Mouse (Mus musculus): Measurements from ENCODE around the gene Wfdc15a.
A peak's percentile ranks its signal among the peaks of the same experiment; 100 is the strongest.

The Wfdc15a gene

GRCm38 (mm10) chr2:164199626-164200327, at the start of gene Wfdc15a:
Gene Wfdc15a (minus strand): TSS chr2:164200130.
- DNase-seq: peak; percentile 75

DNA sequence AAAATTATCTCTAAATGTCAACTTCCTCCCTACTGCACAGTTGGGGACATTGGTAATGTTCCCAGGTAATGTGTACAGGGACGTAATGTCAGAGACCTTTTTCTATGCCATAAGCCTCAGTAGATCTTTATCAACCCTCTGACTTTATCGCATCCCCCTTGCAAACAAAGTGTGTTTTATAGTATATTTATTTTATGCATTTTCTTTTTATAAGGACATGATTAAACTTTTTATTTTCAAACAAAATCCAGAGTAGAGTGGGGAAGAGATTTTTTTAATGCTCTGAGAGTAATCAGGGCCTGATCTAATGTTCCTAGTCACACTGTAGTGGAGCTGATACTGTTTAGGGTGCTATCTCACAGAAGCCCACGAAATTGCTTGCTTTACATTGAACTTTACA, 38.4 kb upstream of the Wfdc15a start, which contains the start of gene Svs2:
TSS of gene Svs2 (minus strand) at position 101 of the 400 bp plus-strand sequence.
- no peak for DNase-seq

DNA sequence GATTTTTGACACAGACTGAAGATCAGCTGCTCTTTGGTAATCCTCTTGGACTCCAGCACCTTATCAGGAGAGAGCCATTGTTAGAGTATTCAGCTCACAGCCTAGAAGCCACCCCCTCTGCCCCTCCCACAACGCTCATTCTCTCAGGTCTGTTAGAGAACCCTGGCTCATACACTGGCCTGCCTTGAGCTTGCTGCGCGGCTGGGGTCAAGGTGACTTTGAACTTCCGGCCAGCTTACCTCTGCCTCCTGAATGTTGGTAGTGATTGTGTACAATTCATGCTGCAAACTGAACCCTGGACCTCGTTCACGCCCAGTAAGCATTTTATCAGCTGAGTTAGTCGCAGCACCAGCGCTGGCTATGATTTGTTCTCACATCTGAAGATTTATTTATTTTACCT, 32.7 kb upstream of the Wfdc15a start:
- DNase-seq: no peak

DNA sequence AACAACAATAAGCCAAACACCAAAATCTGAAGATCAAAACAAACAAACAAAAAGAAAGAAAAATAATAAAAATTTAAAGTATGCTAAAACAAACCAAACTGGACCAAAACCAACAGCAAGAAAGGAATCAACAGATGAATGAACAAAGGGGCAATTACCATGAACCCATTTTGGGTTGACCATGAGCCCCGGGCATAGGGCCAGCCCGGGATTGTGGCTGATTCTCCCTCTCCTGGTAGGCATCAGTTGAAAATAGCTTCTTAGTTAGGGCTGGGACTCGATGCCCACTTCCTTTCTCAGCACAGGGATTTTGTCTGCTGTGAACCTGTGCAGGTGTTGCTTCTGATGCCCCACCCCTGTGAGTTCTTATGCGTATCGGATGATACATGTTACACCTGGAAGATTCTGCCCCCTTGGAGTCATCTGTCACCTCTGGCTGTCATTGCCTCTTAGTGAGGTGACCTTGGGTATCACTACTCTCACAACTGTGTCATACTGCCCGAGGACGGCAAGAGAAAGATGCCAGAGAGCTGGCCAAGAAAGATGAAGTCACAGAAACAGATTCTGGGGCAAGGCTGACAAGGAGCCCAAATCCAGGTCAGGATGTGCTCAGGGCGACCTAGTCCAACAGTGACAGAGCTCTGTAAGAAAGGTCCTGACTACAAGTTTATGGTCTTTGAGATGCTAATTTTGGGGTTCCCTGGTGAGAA, 28.6 kb upstream of the Wfdc15a start:
- no peak for DNase-seq

- no peak for DNase-seq
Measured at GRCm38 (mm10) chr2:164221522-164221921, 21.6 kb upstream of the Wfdc15a start, which contains the start of gene Wfdc15b. Gene Wfdc15b (minus strand): TSS chr2:164221660.

DNA sequence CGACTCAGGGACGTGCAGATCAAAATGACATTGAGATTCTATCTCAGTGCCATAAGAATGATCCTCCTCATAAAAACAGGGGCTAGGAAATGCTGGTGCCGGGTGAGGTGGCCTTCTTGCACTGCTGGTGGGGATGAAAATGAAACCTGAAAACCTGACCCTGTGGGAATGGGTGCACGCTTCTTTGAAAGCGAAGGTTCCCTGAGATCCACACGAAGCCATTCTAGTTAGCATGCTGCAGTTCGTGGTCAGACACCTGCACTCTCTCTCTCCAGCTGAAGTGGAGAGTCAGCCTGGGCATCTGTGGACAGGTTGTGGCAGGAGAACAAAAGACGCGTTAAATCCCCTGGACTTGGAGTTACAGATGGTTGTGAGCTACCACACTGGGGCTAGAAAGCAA, 19.4 kb upstream of the Wfdc15a start:
- DNase-seq: peak; percentile 37

DNA sequence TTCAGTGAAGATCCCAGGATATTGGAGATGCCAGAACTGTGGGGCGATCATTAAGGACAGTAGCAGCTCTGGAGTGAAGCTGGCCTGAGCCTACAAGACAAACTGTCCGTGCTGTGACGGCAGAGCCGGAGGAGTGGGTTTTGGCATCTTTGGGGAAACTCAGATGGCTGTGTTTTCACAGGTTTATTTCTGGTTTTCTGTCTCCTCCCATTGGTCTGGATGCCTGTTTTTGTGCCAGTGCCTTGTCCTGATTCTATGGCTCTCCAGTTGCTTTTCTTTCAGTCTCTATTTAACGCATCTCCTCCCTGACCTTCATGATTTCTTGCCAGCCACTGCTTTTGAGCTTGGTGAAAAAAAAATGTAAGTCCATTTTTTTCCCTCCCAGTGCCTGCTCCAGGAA, 12.8 kb upstream of the Wfdc15a start:
- no peak for DNase-seq

DNA sequence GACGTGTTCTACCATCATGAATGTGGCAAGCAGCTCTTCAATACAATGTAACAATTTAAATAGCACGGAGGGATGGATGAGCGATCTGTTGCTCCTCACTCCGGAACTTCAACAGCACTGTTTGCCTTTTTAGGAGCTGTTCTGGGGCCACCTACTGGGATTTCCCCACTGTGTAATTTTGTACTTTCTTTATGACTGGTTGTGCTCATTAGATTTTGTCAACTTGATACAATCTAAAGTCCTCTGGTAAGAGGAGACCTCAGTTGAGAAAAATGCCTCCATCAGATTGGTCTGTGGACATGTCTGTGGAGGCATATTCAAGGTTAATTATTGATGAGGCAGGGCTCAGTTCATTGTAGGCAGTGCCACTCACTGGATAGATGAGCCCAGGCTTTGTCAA, 11.0 kb upstream of the Wfdc15a start:
- no peak for DNase-seq

DNA sequence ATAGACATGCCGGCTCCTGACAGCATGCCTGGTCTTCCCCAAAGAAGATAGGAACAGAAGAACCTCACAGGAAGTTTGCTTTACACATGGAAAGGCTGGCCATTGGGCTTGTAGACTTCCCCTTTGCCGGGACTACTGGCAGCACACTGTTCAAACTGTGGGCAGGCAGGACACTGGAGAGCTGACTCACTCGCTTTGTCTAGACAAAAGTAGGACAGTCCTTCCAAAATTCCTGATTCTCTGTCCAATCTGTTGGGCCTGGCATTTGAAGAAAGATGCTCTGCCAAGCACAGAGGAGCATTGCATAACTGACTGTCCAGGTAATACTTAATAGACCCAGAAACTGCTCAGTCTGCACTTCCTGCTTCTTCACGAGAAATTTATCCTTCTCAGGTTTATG, 6.7 kb upstream of the Wfdc15a start:
- DNase-seq: peak; percentile 27

DNA sequence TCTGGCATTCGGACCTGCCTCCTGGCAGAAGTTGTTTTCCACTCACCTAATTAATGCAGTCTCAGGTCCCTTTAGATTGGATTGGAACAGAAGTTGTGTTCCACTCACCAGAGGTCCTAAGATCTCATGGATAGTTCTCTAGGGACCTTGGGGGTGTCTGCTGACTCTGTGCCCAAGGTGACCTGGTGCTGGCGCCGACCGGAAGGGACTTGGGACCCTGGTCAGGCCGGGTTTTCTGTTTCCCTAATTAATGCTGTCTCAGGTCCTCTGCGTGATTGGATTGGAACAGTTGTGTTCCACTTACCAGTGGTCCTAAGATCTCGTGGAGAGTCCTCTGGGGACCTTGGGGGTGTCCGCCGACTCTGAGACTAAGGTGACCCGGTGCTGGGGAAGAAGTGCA, 6.1 kb upstream of the Wfdc15a start:
- DNase-seq: peak; percentile 75

- peak; percentile 57 for DNase-seq
Measured at GRCm38 (mm10) chr2:164196700-164196990, 3.3 kb downstream of the Wfdc15a start.

DNA sequence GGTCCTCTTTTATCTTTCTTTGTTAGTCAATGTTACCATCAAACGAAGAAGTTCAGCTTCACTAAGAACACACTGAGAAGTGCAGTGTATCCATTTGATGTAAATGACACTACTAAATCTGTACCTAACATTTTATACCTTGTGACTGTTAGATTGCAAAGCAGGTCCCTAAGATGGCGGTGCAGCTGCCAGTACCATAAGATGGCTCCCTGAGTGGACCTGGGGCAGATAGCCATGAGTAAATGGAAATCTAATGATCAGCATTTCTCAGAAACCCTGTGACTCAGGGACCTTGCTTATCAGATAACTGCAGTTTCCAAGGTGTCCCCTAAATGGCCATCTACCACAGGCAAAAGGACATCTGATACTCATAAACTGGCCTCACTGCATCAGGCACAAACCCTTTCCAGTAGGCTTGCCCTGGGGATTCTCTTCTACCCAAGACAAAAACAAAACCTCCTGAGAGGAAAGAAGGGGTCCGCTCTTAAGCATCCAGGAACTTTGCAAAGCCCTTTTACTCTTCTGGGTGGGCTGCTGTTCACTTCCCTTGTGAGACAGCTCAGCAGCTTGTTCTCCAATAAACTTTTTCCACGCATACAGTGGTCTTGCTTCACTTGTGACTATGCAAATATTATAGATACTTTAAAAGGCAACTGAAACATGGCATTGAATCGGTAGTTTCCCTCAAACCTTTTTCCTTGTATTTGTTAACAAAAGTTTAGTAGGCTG, 3.8 kb downstream of the Wfdc15a start:
- DNase-seq: peak; percentile 31

DNA sequence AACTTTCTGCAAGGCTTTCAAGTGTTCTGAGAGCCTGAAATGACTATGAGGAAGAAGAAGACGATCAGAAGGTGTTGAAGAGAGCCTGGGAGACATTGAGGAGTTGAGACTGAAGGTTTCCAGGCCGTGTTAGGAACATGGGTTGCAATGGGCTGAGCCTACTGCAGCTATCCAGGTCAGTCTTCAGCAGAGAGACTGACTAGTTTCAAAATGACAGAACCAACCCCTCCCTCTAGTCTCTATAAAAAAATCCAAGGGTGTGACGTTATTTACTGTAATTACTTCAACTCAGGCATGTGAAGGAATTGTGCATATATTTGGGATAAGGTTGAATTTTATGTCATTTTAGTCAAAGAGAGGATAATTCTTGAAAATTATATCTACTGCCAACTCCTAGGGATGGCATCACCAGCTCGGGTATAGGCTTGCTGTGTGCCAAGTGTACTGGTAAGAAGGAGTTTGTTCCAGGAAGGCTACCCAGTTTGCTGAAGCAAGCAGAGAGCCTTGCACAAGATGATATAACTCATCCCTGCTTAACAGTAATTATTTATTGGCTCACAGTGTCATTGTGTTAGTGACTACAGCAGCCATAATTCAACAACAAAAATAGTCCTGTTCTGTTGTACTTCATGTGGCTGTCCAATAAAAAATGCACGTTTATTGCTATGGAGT, 4.8 kb downstream of the Wfdc15a start:
- DNase-seq: peak; percentile 12

DNA sequence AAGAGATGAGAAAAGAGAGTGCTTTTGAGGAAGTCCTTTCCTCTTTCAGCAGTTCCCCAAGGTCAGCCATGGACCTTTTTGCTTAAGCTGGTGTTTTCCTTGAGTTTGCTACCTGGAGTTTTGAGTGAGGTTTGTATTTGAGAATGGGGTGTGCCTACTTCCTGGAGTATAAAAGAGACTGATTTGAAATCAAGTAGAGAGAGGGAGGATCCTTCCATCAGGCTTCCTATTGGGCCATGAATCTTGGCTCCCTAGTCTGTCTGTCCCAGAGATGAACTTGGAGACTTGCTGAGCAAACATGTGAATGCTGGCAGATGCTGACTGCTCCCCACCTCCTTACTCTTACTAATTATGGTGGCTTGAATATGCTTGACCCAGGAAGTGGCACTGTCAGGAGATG, 7.7 kb downstream of the Wfdc15a start:
- DNase-seq: peak; percentile 54

- DNase-seq: peak; percentile 81
Measured at GRCm38 (mm10) chr2:164190576-164190975, 9.4 kb downstream of the Wfdc15a start, which contains the start of gene Wfdc12. Gene Wfdc12 (minus strand): TSS chr2:164190608.

DNA sequence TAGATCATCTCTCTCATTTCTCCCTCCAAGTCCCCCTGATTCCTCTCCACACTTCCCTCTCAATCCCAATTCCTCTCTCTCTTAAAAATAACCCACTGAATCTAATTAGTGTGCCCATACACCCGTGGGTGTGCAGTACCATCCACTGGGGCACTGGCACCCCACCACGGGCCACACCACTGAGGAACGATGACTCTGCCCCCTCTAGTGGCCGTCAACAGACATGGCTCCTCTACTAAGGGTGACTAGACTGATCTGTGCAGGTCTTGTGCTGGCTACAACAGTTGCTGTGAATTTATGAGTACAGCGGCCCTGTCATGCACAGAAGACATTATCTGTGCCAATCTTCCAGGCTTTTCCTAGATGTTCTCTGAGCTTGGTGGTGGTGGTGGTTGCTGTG, 11.2 kb downstream of the Wfdc15a start:
- peak; percentile 50 for DNase-seq

DNA sequence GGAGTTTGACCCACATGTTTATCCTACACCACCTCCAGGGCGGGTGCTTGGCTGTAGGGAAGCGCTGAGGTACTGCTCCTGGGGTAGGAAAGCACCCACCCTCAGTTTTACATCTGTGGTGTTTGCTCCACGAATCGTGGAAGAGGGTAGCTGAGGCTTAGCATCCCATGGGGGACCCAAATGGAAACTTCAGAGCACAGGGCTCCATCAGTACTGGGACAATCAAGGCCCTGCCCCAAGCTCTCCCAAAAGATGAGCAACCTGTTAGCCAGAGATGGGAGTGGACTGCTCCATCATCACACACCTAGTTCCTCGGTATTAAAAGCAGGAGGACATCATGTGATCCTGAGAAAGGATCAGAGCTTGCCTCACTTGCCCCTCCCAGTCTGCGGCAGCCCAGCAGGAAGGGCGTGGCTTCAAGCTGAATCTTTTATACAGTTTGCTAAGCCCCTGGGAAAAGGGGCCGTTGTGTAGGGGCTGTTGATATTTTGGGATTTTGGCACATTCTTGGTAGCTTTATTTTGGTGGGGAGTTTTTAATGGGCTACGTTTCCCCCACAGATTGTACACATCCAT, 15.7 kb downstream of the Wfdc15a start:
- DNase-seq: peak; percentile 86

GRCm38 (mm10) chr2:164183340-164183739, 16.6 kb downstream of the Wfdc15a start:
- peak; percentile 54 for DNase-seq

- DNase-seq: peak; percentile 74
Measured at GRCm38 (mm10) chr2:164182692-164183255, 17.2 kb downstream of the Wfdc15a start, which contains the start of gene Wfdc5. Gene Wfdc5 (minus strand): TSS chr2:164182742.

- DNase-seq: peak; percentile 57
Measured at GRCm38 (mm10) chr2:164180770-164181169, 19.2 kb downstream of the Wfdc15a start.

GRCm38 (mm10) chr2:164180124-164180523, 19.8 kb downstream of the Wfdc15a start:
- peak; percentile 92 for DNase-seq

DNA sequence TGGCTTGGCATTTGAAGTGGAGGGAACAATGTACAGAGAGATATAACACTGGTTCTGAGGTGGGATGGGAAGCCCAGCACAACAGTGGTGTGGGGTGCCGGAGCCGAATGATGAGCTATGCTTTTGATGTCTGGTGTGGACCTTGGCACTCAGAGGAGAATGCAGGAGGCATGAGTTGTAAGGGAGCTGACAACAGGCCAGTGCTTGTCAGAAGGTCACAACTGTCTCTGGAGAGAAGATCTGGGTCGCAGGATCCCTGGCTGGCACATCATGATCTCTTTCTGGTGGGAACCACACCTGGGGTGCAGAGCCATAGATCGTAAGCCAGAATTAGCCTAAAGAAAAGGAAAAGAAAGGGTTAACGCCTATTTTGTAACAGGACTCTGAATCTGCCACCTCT, 22.1 kb downstream of the Wfdc15a start:
- DNase-seq: peak; percentile 70
